Mouse (Mus musculus): ENCODE measurements around the gene Mapk6. TPM values are rescaled to one million over a fixed set of nuclear protein-coding genes. Genes with fewer than 3 reads are reported as not detected.
"Not testable (repeated sequence)": the region's sequence is repeated elsewhere in the genome, so short reads cannot be mapped to it uniquely, and the experiment has no call there.

Gene Mapk6
- polyA plus RNA-seq, 1 experiment from 2014 or later: 67.3 TPM

- 85% methylated on average over 14 of the region's 14 CpGs for WGBS
- peaks cover 16% of the 10 kb centered on the region; the same call in 1 of the 2 replicates for H3K36me3 ChIP-seq (ENCODE audit: insufficient read depth)
- H3K4me3 ChIP-seq (ENCODE audit: low read depth, low read length): no peak overlapping the region
- no peaks in the 10 kb centered on the region for H3K4me1 ChIP-seq (ENCODE audit: insufficient read depth)
- no peaks in the 10 kb centered on the region for H3K27me3 ChIP-seq (ENCODE audit: insufficient read depth, low read length)
- no peak overlapping the region for H3K9ac ChIP-seq
- no peak for DNase-seq
- H3K9me3 ChIP-seq (ENCODE audit: low read depth, low read length): no peaks in the 10 kb centered on the region
- H3K27ac ChIP-seq (ENCODE audit: low read depth): no peak overlapping the region
- H3K4me2 ChIP-seq: no peak overlapping the region
- TF ChIP-seq CTCF (IDR thresholded peaks at IDR 0.05; ENCODE audit: low read depth): no peak
- ATAC-seq (ENCODE audit: insufficient read depth): no peak
Observed at GRCm38 (mm10) chr9:75382825-75383224, 27.0 kb downstream of the Mapk6 start.

DNA sequence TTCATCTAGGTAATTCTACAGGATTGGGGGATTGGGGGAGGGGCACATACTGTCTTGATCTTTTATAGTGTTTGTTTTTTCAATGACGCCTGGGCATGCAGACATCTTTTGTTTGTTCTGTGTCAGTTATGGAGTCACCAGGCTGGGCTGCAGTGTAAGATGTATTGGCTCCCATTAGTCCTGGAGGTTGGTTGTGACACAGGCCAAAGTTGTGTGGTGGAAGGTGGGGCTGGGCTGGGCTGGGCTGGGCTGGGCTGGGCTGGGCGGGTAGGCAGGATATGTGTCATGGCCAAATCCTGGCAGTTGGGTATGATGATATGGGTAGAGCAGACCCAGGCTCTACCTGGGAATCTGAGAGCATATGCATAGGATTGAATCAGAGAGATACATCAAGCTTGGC, 31.0 kb downstream of the Mapk6 start:
- H3K4me2 ChIP-seq: no peak overlapping the region
- H3K4me3 ChIP-seq (ENCODE audit: low read depth, low read length): no peak overlapping the region
- H3K27me3 ChIP-seq (ENCODE audit: insufficient read depth, low read length): no peaks in the 10 kb centered on the region
- H3K4me1 ChIP-seq (ENCODE audit: insufficient read depth): no peaks in the 10 kb centered on the region
- ATAC-seq (ENCODE audit: insufficient read depth): no peak
- no peak overlapping the region for H3K27ac ChIP-seq (ENCODE audit: low read depth)
- no peak overlapping the region for H3K9ac ChIP-seq
- H3K36me3 ChIP-seq (ENCODE audit: insufficient read depth): no peaks in the 10 kb centered on the region
- no peak for DNase-seq
- no peak for TF ChIP-seq CTCF (IDR thresholded peaks at IDR 0.05; ENCODE audit: low read depth)
- H3K9me3 ChIP-seq (ENCODE audit: low read depth, low read length): no peaks in the 10 kb centered on the region
- WGBS: 61% methylated on average over 2 of the region's 2 CpGs

DNA sequence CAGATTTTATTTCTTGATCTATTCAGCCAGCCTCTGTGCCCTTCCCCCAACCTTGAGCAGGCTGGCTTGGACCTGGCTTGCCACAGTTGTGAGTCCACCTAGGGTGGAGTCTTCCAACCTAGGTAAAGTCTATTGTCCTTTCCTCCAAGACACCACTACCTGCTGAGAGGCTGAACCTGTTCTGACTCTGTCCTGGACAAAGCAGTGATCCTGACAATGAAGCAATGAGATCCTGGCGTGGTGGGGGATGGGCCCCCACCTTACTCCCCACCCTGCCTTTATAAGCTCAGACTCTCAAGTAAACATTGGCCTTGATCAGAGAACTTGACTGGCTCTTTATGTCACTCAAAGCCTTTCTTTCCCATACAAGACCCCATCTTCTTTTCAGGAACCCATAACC, 33.4 kb downstream of the Mapk6 start:
- H3K4me2 ChIP-seq: no peak overlapping the region
- no peak for TF ChIP-seq CTCF (IDR thresholded peaks at IDR 0.05; ENCODE audit: low read depth)
- ATAC-seq (ENCODE audit: insufficient read depth): no peak
- H3K4me3 ChIP-seq (ENCODE audit: low read depth, low read length): no peak overlapping the region
- no peak for DNase-seq
- H3K27me3 ChIP-seq (ENCODE audit: insufficient read depth, low read length): no peaks in the 10 kb centered on the region
- 67% methylated on average over 1 of the region's 1 CpGs for WGBS
- no peak overlapping the region for H3K27ac ChIP-seq (ENCODE audit: low read depth)
- H3K4me1 ChIP-seq (ENCODE audit: insufficient read depth): no peaks in the 10 kb centered on the region
- no peaks in the 10 kb centered on the region for H3K9me3 ChIP-seq (ENCODE audit: low read depth, low read length)
- no peak overlapping the region for H3K9ac ChIP-seq
- no peaks in the 10 kb centered on the region for H3K36me3 ChIP-seq (ENCODE audit: insufficient read depth)

DNA sequence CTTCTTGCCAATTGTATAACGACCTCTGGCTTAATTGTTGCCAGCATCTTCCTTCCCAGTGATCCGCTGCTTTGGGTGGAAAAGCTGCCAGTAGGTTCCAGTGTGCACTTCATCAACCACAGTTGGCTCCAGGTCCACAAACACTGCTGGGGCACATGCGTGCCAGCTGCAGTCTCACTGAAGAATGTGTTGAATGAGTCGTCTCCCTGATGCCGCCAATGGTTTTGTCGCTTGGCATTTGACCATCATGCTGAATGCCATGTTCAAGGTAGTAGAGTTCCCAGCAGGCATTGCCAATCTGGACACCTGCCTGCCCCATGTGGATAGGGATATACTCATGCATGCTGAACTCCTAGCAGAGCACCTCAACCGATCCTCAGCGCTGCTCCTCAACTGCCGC, 34.2 kb downstream of the Mapk6 start:
- Histone ChIP-seq H3K4me2 (no peak overlapping the region), H3K27ac (ENCODE audit: low read depth) (no peak overlapping the region), H3K9ac (no peak overlapping the region), H3K27me3 (ENCODE audit: insufficient read depth, low read length) (no peaks in the 10 kb centered on the region), H3K4me3 (ENCODE audit: low read depth, low read length) (no peak overlapping the region), H3K4me1 (ENCODE audit: insufficient read depth) (no peaks in the 10 kb centered on the region), H3K9me3 (ENCODE audit: low read depth, low read length) (no peaks in the 10 kb centered on the region), H3K36me3 (ENCODE audit: insufficient read depth) (no peaks in the 10 kb centered on the region)
- ATAC-seq (ENCODE audit: insufficient read depth): no peak
- DNase-seq: no peak
- no peak for TF ChIP-seq CTCF (IDR thresholded peaks at IDR 0.05; ENCODE audit: low read depth)
- 92% methylated on average over 9 of the region's 9 CpGs for WGBS

- TF ChIP-seq CTCF (IDR thresholded peaks at IDR 0.05; ENCODE audit: low read depth): no peak
- DNase-seq: no peak
- H3K4me1 ChIP-seq (ENCODE audit: insufficient read depth): no peaks in the 10 kb centered on the region
- H3K27ac ChIP-seq (ENCODE audit: low read depth): no peak overlapping the region
- H3K9ac ChIP-seq: no peak overlapping the region
- no peaks in the 10 kb centered on the region for H3K36me3 ChIP-seq (ENCODE audit: insufficient read depth)
- ATAC-seq (ENCODE audit: insufficient read depth): no peak
- WGBS: 61% methylated on average over 3 of the region's 3 CpGs
- H3K4me2 ChIP-seq: no peak overlapping the region
- no peaks in the 10 kb centered on the region for H3K9me3 ChIP-seq (ENCODE audit: low read depth, low read length)
- no peak overlapping the region for H3K4me3 ChIP-seq (ENCODE audit: low read depth, low read length)
- H3K27me3 ChIP-seq (ENCODE audit: insufficient read depth, low read length): no peaks in the 10 kb centered on the region
Observed at GRCm38 (mm10) chr9:75368779-75369178, 41.0 kb downstream of the Mapk6 start.

DNA sequence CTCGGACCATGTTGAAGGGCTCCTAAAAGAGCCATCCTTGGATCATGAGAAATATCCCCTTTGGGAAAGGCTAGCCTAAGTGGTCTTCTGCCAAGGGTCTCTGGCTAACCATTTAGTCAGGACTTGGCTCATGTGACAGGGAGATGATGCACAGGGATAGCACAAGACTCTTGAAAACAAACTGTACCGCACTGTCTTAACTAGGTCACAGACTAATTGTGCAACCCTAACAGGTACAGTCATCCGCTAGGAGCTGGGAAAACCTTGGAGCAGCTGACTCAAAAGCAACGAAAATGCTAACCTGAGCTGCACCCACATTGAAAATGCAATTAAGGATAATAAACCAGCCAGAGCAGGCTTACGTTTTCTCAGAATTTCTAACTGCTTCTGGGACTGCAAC, 43.6 kb downstream of the Mapk6 start:
- TF ChIP-seq CTCF (IDR thresholded peaks at IDR 0.05; ENCODE audit: low read depth): no peak
- no peaks in the 10 kb centered on the region for H3K4me1 ChIP-seq (ENCODE audit: insufficient read depth)

GRCm38 (mm10) chr9:75365195-75365594, 44.6 kb downstream of the Mapk6 start:
- Histone ChIP-seq H3K4me3 (ENCODE audit: low read depth, low read length) (no peak overlapping the region), H3K4me2 (no peak overlapping the region), H3K27me3 (ENCODE audit: insufficient read depth, low read length) (no peaks in the 10 kb centered on the region), H3K36me3 (ENCODE audit: insufficient read depth) (no peaks in the 10 kb centered on the region), H3K4me1 (ENCODE audit: insufficient read depth) (no peaks in the 10 kb centered on the region), H3K9me3 (ENCODE audit: low read depth, low read length) (no peaks in the 10 kb centered on the region), H3K9ac (no peak overlapping the region), H3K27ac (ENCODE audit: low read depth) (no peak overlapping the region)
- TF ChIP-seq CTCF (IDR thresholded peaks at IDR 0.05; ENCODE audit: low read depth): no peak
- ATAC-seq (ENCODE audit: insufficient read depth) (no peak), DNase-seq (no peak)
- 62% methylated on average over 4 of the region's 4 CpGs for WGBS

More for the DNA sequence above, 43.6 kb downstream of the Mapk6 start:
- Histone ChIP-seq H3K9ac (no peak overlapping the region), H3K4me3 (ENCODE audit: low read depth, low read length) (no peak overlapping the region), H3K9me3 (ENCODE audit: low read depth, low read length) (no peaks in the 10 kb centered on the region), H3K4me2 (no peak overlapping the region), H3K27ac (ENCODE audit: low read depth) (no peak overlapping the region), H3K36me3 (ENCODE audit: insufficient read depth) (no peaks in the 10 kb centered on the region), H3K27me3 (ENCODE audit: insufficient read depth, low read length) (no peaks in the 10 kb centered on the region)
- ATAC-seq (ENCODE audit: insufficient read depth): no peak
- DNase-seq: no peak
- WGBS: 68% methylated on average over 5 of the region's 5 CpGs

GRCm38 (mm10) chr9:75363702-75364101, 46.1 kb downstream of the Mapk6 start:
- H3K27me3 ChIP-seq (ENCODE audit: insufficient read depth, low read length); DNase-seq; H3K9ac ChIP-seq; H3K4me2 ChIP-seq; H3K27ac ChIP-seq (ENCODE audit: low read depth); H3K4me1 ChIP-seq (ENCODE audit: insufficient read depth); H3K4me3 ChIP-seq (ENCODE audit: low read depth, low read length); H3K9me3 ChIP-seq (ENCODE audit: low read depth, low read length); ATAC-seq (ENCODE audit: insufficient read depth); H3K36me3 ChIP-seq (ENCODE audit: insufficient read depth): not testable (repeated sequence)
- 61% methylated on average over 7 of the region's 7 CpGs for WGBS
